In genomic region chr6:125156903-125157614, GRCm38 (mm10) we compare ENCODE assay signal across 10 mouse cellular contexts. TPM values are rescaled to one million over a fixed set of nuclear protein-coding genes. Genes with fewer than 3 reads are reported as not detected.
DNase-seq lines count a peak whose midpoint lies in the region; ATAC-seq and TF ChIP-seq lines count a peak whose summit lies in the region.
"Had no signal": no experiment of that assay in that cellular context is flagged by ENCODE, and none has a peak within 500 bp of the region (broad histone marks: within the 10 kb centered on the region; RNA-seq: fewer than 3 reads in every experiment).

No protein-coding gene starts in this region.

- peaks cover 35% of the 10 kb centered on the region for H3K36me3 ChIP-seq in kidney, embryonic 14.5 days (ENCODE audit: control insufficient read depth, insufficient read depth, low read length)
- peaks cover 57% of the 10 kb centered on the region for H3K36me3 ChIP-seq in hindbrain, embryonic 12.5 days
- H3K36me3 ChIP-seq in neural tube, embryonic 12.5 days, result peaks cover 59% of the 10 kb centered on the region
- peaks cover 13% of the 10 kb centered on the region for H3K36me3 ChIP-seq in intestine, embryonic 15.5 days

- no peak overlapping the region for H3K4me2 ChIP-seq in kidney, embryonic 14.5 days (replicated peaks; ENCODE audit: low read depth, low read length)
- H3K4me2 ChIP-seq in hindbrain, embryonic 12.5 days (replicated peaks), result no peak overlapping the region
- no peak overlapping the region for H3K4me2 ChIP-seq in neural tube, embryonic 12.5 days (replicated peaks)
- no peak overlapping the region for H3K4me2 ChIP-seq in intestine, embryonic 15.5 days (replicated peaks)

- no peak overlapping the region for H3K9ac ChIP-seq in kidney, embryonic 14.5 days (ENCODE audit: low read depth, low read length)
- no peak overlapping the region for H3K9ac ChIP-seq in hindbrain, embryonic 12.5 days
- H3K9ac ChIP-seq in neural tube, embryonic 12.5 days, result 0 out of 2 replicates have a peak overlapping the region, but pooled peaks have one; percentile 3
- no peak overlapping the region for H3K9ac ChIP-seq in intestine, embryonic 15.5 days

- TF ChIP-seq CTCF in cortical plate, adult 2 months (IDR thresholded peaks at IDR 0.05; ENCODE audit: extremely low read depth, insufficient read depth, low read length), result no peak

- peak overlapping the region; percentile 37; the same call in 1 of the 2 replicates for H3K27ac ChIP-seq in kidney, embryonic 14.5 days (ENCODE audit: low read depth, low read length)
- peak overlapping the region; percentile 28; the same call in 1 of the 2 replicates for H3K27ac ChIP-seq in cortical plate, adult 2 months (ENCODE audit: insufficient read depth, low read length)
- peak overlapping the region; percentile 71 for H3K27ac ChIP-seq in hindbrain, embryonic 12.5 days
- peak overlapping the region; percentile 54; the same call in 1 of the 2 replicates for H3K27ac ChIP-seq in neural tube, embryonic 12.5 days
- H3K27ac ChIP-seq in intestine, embryonic 15.5 days, result no peak overlapping the region

- no peaks in the 10 kb centered on the region for H3K9me3 ChIP-seq in kidney, embryonic 14.5 days (ENCODE audit: control insufficient read depth, low read length)
- no peaks in the 10 kb centered on the region for H3K9me3 ChIP-seq in hindbrain, embryonic 12.5 days (replicated peaks)
- no peaks in the 10 kb centered on the region for H3K9me3 ChIP-seq in neural tube, embryonic 12.5 days
- H3K9me3 ChIP-seq in intestine, embryonic 15.5 days, result no peaks in the 10 kb centered on the region

- no peak overlapping the region for H3K4me3 ChIP-seq in kidney, embryonic 14.5 days (ENCODE audit: low read length)
- H3K4me3 ChIP-seq in cortical plate, adult 2 months (ENCODE audit: insufficient read depth, low read length), result no peak overlapping the region
- H3K4me3 ChIP-seq in hindbrain, embryonic 12.5 days, result no peak overlapping the region
- no peak overlapping the region for H3K4me3 ChIP-seq in neural tube, embryonic 12.5 days
- H3K4me3 ChIP-seq in intestine, embryonic 15.5 days (replicated peaks), result no peak overlapping the region

- H3K27me3 ChIP-seq in kidney, embryonic 14.5 days (ENCODE audit: control insufficient read depth, insufficient read depth, low read length), result no peaks in the 10 kb centered on the region
- H3K27me3 ChIP-seq in hindbrain, embryonic 12.5 days, result no peaks in the 10 kb centered on the region
- no peaks in the 10 kb centered on the region for H3K27me3 ChIP-seq in neural tube, embryonic 12.5 days (replicated peaks)
- H3K27me3 ChIP-seq in intestine, embryonic 15.5 days (replicated peaks), result no peaks in the 10 kb centered on the region

- DNase-seq in kidney, adult 18-20 months, result no peak
- no peak for DNase-seq in layer of hippocampus, adult 9-10 months (ENCODE audit: low spot score)
- DNase-seq: adrenal gland, postnatal 14 days; heart, adult 11 months; thymus, postnatal 36 days had no signal

- 0 out of 2 replicates have a peak, but pooled peaks cover 7% of the 10 kb centered on the region for H3K4me1 ChIP-seq in kidney, embryonic 14.5 days (ENCODE audit: control insufficient read depth, insufficient read depth, low read length)
- peaks cover 1% of the 10 kb centered on the region; the same call in 1 of the 2 replicates for H3K4me1 ChIP-seq in cortical plate, adult 2 months (ENCODE audit: control insufficient read depth, insufficient read depth, low read length)
- peaks cover 26% of the 10 kb centered on the region for H3K4me1 ChIP-seq in hindbrain, embryonic 12.5 days
- peaks cover 27% of the 10 kb centered on the region for H3K4me1 ChIP-seq in neural tube, embryonic 12.5 days
- peaks cover 15% of the 10 kb centered on the region; the same call in 1 of the 2 replicates for H3K4me1 ChIP-seq in intestine, embryonic 15.5 days (replicated peaks)

- no peak for TF ChIP-seq POLR2A in cortical plate, adult 2 months (IDR thresholded peaks at IDR 0.05; ENCODE audit: extremely low read depth, insufficient read depth, low read length)

- ATAC-seq in kidney, embryonic 14.5 days (ENCODE audit: low FRiP score, low TSS enrichment), result no peak
- peak; percentile 34 for ATAC-seq in hindbrain, embryonic 12.5 days (ENCODE audit: low FRiP score)
- ATAC-seq in neural tube, embryonic 12.5 days (ENCODE audit: low FRiP score, low read depth), result peak; percentile 44
- no peak for ATAC-seq in intestine, embryonic 15.5 days

- WGBS in kidney, embryonic 14.5 days, result 39% methylated on average over 7 of the region's 7 CpGs
- 17% methylated on average over 7 of the region's 7 CpGs for WGBS in hindbrain, embryonic 12.5 days
- WGBS in neural tube, embryonic 12.5 days, result 16% methylated on average over 7 of the region's 7 CpGs
- 61% methylated on average over 7 of the region's 7 CpGs for WGBS in intestine, embryonic 15.5 days

RNA-seq across cellular contexts. Expression of gene Gapdh, which starts 9.2 kb away (rescaled TPM):
- polyA plus RNA-seq in kidney, embryonic 14.5 days (2014; fragmentation: Nextera tagmentation; extraction: Ambion mirVana), result 2,196 and 2,293 TPM in 2 replicates
- polyA plus RNA-seq in cortical plate, adult 2 months (2012; rRNA removed), result 4,394 and 4,549 TPM in 2 replicates
- polyA plus RNA-seq in hindbrain, embryonic 12.5 days (2016; fragmentation: Nextera tagmentation; extraction: Ambion mirVana), result 1,498 and 1,567 TPM in 2 replicates
- 1,605 and 1,721 TPM in 2 replicates for polyA plus RNA-seq in neural tube, embryonic 12.5 days (2016; fragmentation: Nextera tagmentation; extraction: Ambion mirVana)
- 2,230 and 2,316 TPM in 2 replicates for polyA plus RNA-seq in intestine, embryonic 15.5 days (2015; fragmentation: Nextera tagmentation; extraction: Ambion mirVana)

RNA-seq across cellular contexts. Expression of gene Iffo1, which starts 12.0 kb away (rescaled TPM):
- 7.0 and 7.4 TPM in 2 replicates for polyA plus RNA-seq in kidney, embryonic 14.5 days (2014; fragmentation: Nextera tagmentation; extraction: Ambion mirVana)
- polyA plus RNA-seq in cortical plate, adult 2 months (2012; rRNA removed), result 96.9 and 97.6 TPM in 2 replicates
- 19.2 and 21.3 TPM in 2 replicates for polyA plus RNA-seq in hindbrain, embryonic 12.5 days (2016; fragmentation: Nextera tagmentation; extraction: Ambion mirVana)
- polyA plus RNA-seq in neural tube, embryonic 12.5 days (2016; fragmentation: Nextera tagmentation; extraction: Ambion mirVana), result 21.9 and 22.6 TPM in 2 replicates
- 6.9 and 7.2 TPM in 2 replicates for polyA plus RNA-seq in intestine, embryonic 15.5 days (2015; fragmentation: Nextera tagmentation; extraction: Ambion mirVana)

RNA-seq across cellular contexts. Expression of gene Nop2, which starts 25.4 kb away (rescaled TPM):
- 58.2 and 67.2 TPM in 2 replicates for polyA plus RNA-seq in kidney, embryonic 14.5 days (2014; fragmentation: Nextera tagmentation; extraction: Ambion mirVana)
- 20.0 and 21.5 TPM in 2 replicates for polyA plus RNA-seq in cortical plate, adult 2 months (2012; rRNA removed)
- polyA plus RNA-seq in hindbrain, embryonic 12.5 days (2016; fragmentation: Nextera tagmentation; extraction: Ambion mirVana), result 48.1 and 54.2 TPM in 2 replicates
- polyA plus RNA-seq in neural tube, embryonic 12.5 days (2016; fragmentation: Nextera tagmentation; extraction: Ambion mirVana), result 53.9 and 56.3 TPM in 2 replicates
- polyA plus RNA-seq in intestine, embryonic 15.5 days (2015; fragmentation: Nextera tagmentation; extraction: Ambion mirVana), result 68.1 and 70.3 TPM in 2 replicates

RNA-seq across cellular contexts. Expression of gene Ncapd2, which starts 34.4 kb away (rescaled TPM):
- polyA plus RNA-seq in kidney, embryonic 14.5 days (2014; fragmentation: Nextera tagmentation; extraction: Ambion mirVana), result 99.6 and 150 TPM in 2 replicates
- polyA plus RNA-seq in cortical plate, adult 2 months (2012; rRNA removed), result 53.5 and 58.3 TPM in 2 replicates
- polyA plus RNA-seq in hindbrain, embryonic 12.5 days (2016; fragmentation: Nextera tagmentation; extraction: Ambion mirVana), result 140 and 142 TPM in 2 replicates
- 131 and 140 TPM in 2 replicates for polyA plus RNA-seq in neural tube, embryonic 12.5 days (2016; fragmentation: Nextera tagmentation; extraction: Ambion mirVana)
- 83.3 and 96.9 TPM in 2 replicates for polyA plus RNA-seq in intestine, embryonic 15.5 days (2015; fragmentation: Nextera tagmentation; extraction: Ambion mirVana)

RNA-seq across cellular contexts. Expression of gene Mrpl51, which starts 34.5 kb away (rescaled TPM):
- 203 and 238 TPM in 2 replicates for polyA plus RNA-seq in kidney, embryonic 14.5 days (2014; fragmentation: Nextera tagmentation; extraction: Ambion mirVana)
- 51.2 and 52.9 TPM in 2 replicates for polyA plus RNA-seq in cortical plate, adult 2 months (2012; rRNA removed)
- 163 and 165 TPM in 2 replicates for polyA plus RNA-seq in hindbrain, embryonic 12.5 days (2016; fragmentation: Nextera tagmentation; extraction: Ambion mirVana)
- polyA plus RNA-seq in neural tube, embryonic 12.5 days (2016; fragmentation: Nextera tagmentation; extraction: Ambion mirVana), result 157 and 169 TPM in 2 replicates
- 267 and 273 TPM in 2 replicates for polyA plus RNA-seq in intestine, embryonic 15.5 days (2015; fragmentation: Nextera tagmentation; extraction: Ambion mirVana)

Comparison
In these comparisons a context has a peak if more than half of its experiments do, and no peak if none do; other contexts are left out.
1. ATAC-seq: peak in hindbrain, embryonic 12.5 days (single experiment) and neural tube, embryonic 12.5 days (single experiment); none in kidney, embryonic 14.5 days (single experiment) and intestine, embryonic 15.5 days (single experiment).